Mouse (Mus musculus) liver, embryonic 12.5 days (tissue): Measurements from ENCODE around the gene Sh3glb1. TPM values are rescaled to one million over a fixed set of nuclear protein-coding genes. Genes with fewer than 3 reads are reported as not detected.
"Not testable (repeated sequence)": the region's sequence is repeated elsewhere in the genome, so short reads cannot be mapped to it uniquely, and the experiment has no call there.

Experiments
- ATAC-seq: fragments of 200-750 bp; cut with Nextera tagmentation; 2 replicates; pipeline ENCODE4 v1.8.0; 2017; ENCODE audit warnings: moderate number of reproducible peaks, mild to moderate bottlenecking, moderate library complexity
- H3K27ac ChIP-seq: fragments of 300-500 bp; sonication (generic); 2 replicates; pipeline ENCODE4 v1.5.1; 2016; ENCODE audit warnings: mild to moderate bottlenecking
- H3K27me3 ChIP-seq: fragments of 300-500 bp; sonication (generic); replicated peaks from 2 replicates; pipeline ENCODE4 v1.6.1; 2016; ENCODE audit warnings: mild to moderate bottlenecking, moderate library complexity
- H3K36me3 ChIP-seq: fragments of 300-500 bp; sonication (generic); 2 replicates; pipeline ENCODE4 v1.6.1; 2016; ENCODE audit warnings: mild to moderate bottlenecking, moderate library complexity
- H3K4me1 ChIP-seq: fragments of 300-500 bp; sonication (generic); 2 replicates; pipeline ENCODE4 v1.6.1; 2016
- H3K4me2 ChIP-seq: fragments of 300-500 bp; sonication (generic); 2 replicates; pipeline ENCODE4 v1.6.1; 2016; ENCODE audit warnings: mild to moderate bottlenecking, moderate library complexity
- H3K4me3 ChIP-seq: fragments of 300-500 bp; sonication (generic); 2 replicates; pipeline ENCODE4 v1.5.1; 2016; ENCODE audit warnings: mild to moderate bottlenecking, moderate library complexity
- H3K9ac ChIP-seq: fragments of 300-500 bp; sonication (generic); 2 replicates; pipeline ENCODE4 v1.6.1; 2016; ENCODE audit warnings: mild to moderate bottlenecking, moderate library complexity
- H3K9me3 ChIP-seq: fragments of 300-500 bp; sonication (generic); replicated peaks from 2 replicates; pipeline ENCODE4 v1.6.1; 2016; ENCODE audit warnings: mild to moderate bottlenecking, moderate library complexity
- WGBS: fragments of 180-500 bp; shearing (Covaris S2); methylation state at CpG from one replicate; pipeline ENCODE4 v1.1.7; 2016; ENCODE audit not compliant: insufficient replicate concordance; 5-methylcytosine and 5-hydroxymethylcytosine counted together
- polyA plus RNA-seq: library from polyadenylated mRNA; unstranded; fragments of >200 nt; fragmentation: Nextera tagmentation; extraction: Ambion mirVana; gene quantifications from 2 replicates; pipeline ENCODE4 v1.2.1, GENCODE M21; 2016

Sh3glb1 gene
- 88.6 and 88.7 TPM in 2 replicates for polyA plus RNA-seq

DNA sequence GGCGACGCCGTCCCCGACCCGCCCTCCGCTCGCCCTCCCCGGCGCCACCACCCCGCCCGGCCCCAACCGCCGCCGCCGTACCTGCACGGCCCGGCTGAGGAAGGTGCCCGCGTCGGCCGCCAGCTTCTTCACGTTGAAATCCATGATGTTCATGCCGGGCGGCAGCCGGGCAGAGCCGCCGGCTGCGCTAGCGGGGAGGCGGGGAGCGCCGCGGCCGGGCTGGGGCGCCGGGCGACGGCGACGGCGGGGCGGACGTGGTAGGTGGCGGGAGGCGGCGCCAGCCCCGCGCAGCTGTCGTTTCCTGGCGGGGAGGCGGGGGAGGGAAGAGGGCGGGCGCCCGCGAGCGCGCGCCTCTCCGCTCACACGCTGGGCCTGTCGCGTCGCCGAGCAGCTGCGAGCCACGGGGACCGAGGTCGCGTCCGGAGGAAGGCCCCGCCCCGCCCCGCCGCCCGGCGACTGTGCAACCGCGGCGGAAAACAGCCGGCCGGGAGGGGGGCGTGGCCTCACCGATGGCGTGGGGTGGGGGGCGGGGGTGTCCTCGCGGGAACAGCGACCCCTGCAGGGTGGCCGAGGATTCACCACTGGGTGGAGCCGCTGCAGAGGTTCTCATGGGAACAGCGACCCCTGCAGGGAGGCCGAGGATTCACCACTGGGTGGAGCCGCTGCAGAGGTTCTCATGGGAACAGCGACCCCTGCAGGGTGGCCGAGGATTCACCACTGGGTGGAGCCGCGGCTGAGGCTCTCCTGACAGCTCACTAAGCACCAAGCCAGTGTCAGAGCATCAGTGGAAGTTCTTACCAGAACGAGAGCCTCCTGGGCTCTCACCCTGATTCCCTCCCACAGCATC, at the start of gene Sh3glb1:
Gene Sh3glb1 (minus strand): TSS at position 435 of the 847 bp plus-strand sequence.
- peak within 1 kb of the TSS; percentile 100 for H3K27ac ChIP-seq
- under 1% methylated on average over 72 of the region's 98 CpGs for WGBS
- H3K36me3 ChIP-seq, result 0 out of 2 replicates have a peak, but pooled peaks cover 3% of the 10 kb centered on the region
- H3K4me3 ChIP-seq, result peak within 1 kb of the TSS; percentile 94
- peak within 1 kb of the TSS; percentile 87 for H3K4me2 ChIP-seq
- peak; percentile 87 for ATAC-seq
- peaks cover 55% of the 10 kb centered on the region for H3K4me1 ChIP-seq
- no peaks in the 10 kb centered on the region for H3K9me3 ChIP-seq
- H3K9ac ChIP-seq, result peak within 1 kb of the TSS; percentile 97
- no peaks in the 10 kb centered on the region for H3K27me3 ChIP-seq

DNA sequence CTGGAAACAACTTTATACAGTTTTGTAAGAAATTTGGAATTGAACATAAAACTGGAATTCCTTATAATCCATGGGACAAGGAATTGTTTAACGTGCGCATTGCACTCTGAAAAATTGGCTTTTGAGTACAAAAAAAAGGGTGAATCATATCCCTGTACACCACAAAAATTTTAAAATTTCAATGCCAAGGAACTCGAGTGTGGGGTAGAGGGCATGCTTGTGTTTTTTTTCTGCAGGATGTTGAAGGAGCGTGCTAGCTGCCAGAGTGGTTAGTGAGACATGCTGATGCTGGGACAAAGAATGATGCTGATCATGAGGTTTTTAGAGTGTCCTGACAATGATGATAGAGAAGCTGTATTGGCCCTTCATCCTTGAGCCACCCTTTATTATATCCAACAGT, 45.0 kb upstream of the Sh3glb1 start:
- no peak overlapping the region for H3K4me3 ChIP-seq
- no peak overlapping the region for H3K4me2 ChIP-seq
- ATAC-seq, result no peak
- no peaks in the 10 kb centered on the region for H3K9me3 ChIP-seq
- H3K36me3 ChIP-seq, result no peaks in the 10 kb centered on the region
- H3K27ac ChIP-seq, result no peak overlapping the region
- peaks cover 8% of the 10 kb centered on the region; the same call in 1 of the 2 replicates for H3K4me1 ChIP-seq
- H3K27me3 ChIP-seq, result no peaks in the 10 kb centered on the region
- WGBS, result 70% methylated on average over 4 of the region's 4 CpGs
- no peak overlapping the region for H3K9ac ChIP-seq

DNA sequence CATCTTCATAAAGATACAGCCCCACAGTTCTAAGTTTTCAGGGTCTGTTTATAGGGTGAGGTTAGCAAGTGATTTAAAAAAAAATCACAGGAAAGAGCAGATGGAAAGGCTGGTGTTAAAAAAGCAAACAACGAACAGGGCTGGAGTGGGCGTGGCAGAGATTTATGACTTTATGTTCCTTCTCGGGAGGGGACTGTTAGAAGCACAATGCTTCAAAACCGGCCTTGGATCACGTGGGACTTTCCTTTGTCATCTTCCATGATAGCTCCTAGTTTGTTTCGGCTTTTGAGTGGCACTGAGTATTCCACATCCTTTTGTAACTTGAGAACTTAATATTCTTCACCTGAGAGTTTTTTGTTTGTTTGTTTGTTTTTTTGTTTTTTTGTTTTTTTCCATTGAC, 41.3 kb upstream of the Sh3glb1 start:
- no peaks in the 10 kb centered on the region for H3K9me3 ChIP-seq
- H3K4me3 ChIP-seq, result no peak overlapping the region
- no peaks in the 10 kb centered on the region for H3K27me3 ChIP-seq
- 57% methylated on average over 6 of the region's 6 CpGs for WGBS
- peaks cover 8% of the 10 kb centered on the region; the same call in 1 of the 2 replicates for H3K4me1 ChIP-seq
- peak overlapping the region; percentile 51; the same call in 1 of the 2 replicates for H3K27ac ChIP-seq
- 0 out of 2 replicates have a peak overlapping the region, but pooled peaks have one; percentile 8 for H3K4me2 ChIP-seq
- no peak overlapping the region for H3K9ac ChIP-seq
- no peaks in the 10 kb centered on the region for H3K36me3 ChIP-seq
- ATAC-seq, result no peak

DNA sequence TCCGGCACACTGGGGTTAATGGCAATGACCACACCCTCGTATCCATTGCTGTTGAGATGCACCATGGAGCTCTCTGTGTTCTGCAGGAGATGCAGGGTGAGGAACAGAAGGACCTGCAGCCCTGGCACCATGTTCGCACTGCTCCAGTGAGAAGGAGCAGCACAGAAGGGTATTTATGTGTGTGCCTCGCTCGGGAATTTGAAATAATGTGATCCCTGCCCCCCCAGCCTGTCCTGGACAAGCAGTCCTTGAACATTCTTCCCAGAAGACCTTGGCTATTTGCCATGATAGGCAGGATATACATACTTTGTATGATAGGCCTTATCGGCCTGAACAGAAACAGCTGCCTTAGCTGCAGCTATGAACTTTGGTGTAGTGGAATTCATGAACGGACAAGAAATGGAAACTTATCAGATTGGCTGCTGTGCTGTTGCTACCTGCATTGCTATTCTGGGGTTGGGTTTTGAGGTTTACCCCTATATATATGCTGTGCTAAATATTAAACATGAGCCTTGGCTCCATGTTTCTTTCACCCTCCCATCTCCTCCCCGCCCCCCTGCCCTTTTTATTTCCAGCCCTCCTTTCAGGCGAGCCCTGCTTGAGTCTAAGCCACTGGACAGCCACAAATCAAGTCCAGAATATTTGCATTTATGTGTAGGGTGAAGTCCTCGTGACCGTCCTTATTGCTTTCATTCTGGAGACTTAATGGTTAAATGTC, 40.6 kb upstream of the Sh3glb1 start, which contains the start of gene Clca3a1:
Gene Clca3a1 (minus strand): TSS at position 386 of the 718 bp plus-strand sequence.
- Histone ChIP-seq H3K9me3 (no peaks in the 10 kb centered on the region), H3K27me3 (no peaks in the 10 kb centered on the region), H3K27ac (peak within 1 kb of the TSS; percentile 51; the same call in 1 of the 2 replicates), H3K4me1 (peaks cover 8% of the 10 kb centered on the region; the same call in 1 of the 2 replicates), H3K9ac (no peak within 1 kb of the TSS), H3K4me3 (no peak within 1 kb of the TSS), H3K36me3 (no peaks in the 10 kb centered on the region), H3K4me2 (0 out of 2 replicates have a peak within 1 kb of the TSS, but pooled peaks have one; percentile 8)
- ATAC-seq, result peak; percentile 63
- 58% methylated on average over 11 of the region's 11 CpGs for WGBS

DNA sequence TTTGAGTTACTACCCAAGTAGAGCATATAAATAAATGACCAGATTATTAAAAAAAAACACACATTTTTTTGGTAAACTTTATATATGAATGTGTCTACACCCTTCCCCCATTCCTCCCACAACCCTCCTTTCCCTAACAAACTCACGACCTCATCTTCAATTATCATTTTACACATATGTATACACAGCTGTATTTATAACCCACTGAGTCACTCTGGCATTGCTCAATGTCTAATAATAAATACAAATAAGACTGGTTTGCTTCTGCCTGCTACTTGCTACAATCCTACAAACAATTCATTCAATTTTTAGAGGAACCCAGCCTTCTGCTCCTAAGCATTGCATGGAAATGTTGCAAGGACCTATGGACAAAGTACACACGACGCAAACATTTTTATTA, 39.6 kb upstream of the Sh3glb1 start:
- no peak for ATAC-seq
- Histone ChIP-seq H3K9ac (no peak overlapping the region), H3K4me1 (peaks cover 8% of the 10 kb centered on the region; the same call in 1 of the 2 replicates), H3K9me3 (no peaks in the 10 kb centered on the region), H3K4me3 (no peak overlapping the region), H3K27ac (no peak overlapping the region), H3K4me2 (no peak overlapping the region), H3K36me3 (no peaks in the 10 kb centered on the region), H3K27me3 (no peaks in the 10 kb centered on the region)
- WGBS, result 63% methylated on average over 3 of the region's 3 CpGs

DNA sequence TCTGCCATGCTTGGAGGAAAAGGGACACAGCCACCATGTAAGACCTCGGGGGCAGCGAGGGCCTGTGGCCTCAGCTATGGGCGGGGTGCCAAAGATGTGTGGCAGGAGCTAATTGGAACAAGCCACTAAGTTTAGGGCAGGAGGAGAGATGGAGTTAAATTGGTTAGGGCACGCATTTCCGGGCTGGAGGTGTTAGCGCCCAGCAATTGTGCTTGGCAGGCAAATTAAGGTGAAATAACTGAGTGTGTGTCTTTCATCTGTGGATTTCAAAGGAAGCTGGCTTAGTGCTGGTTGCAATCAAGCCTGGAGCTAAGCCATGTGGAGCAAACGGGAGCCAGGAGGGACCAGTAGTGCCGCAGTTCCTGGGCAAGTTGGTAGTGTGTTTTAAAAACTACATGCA, 36.0 kb upstream of the Sh3glb1 start:
- H3K4me1 ChIP-seq, H3K27ac ChIP-seq, H3K4me2 ChIP-seq, H3K36me3 ChIP-seq, H3K27me3 ChIP-seq, ATAC-seq, H3K9me3 ChIP-seq, H3K9ac ChIP-seq, H3K4me3 ChIP-seq: not testable (repeated sequence)
- WGBS, result 69% methylated on average over 8 of the region's 8 CpGs

DNA sequence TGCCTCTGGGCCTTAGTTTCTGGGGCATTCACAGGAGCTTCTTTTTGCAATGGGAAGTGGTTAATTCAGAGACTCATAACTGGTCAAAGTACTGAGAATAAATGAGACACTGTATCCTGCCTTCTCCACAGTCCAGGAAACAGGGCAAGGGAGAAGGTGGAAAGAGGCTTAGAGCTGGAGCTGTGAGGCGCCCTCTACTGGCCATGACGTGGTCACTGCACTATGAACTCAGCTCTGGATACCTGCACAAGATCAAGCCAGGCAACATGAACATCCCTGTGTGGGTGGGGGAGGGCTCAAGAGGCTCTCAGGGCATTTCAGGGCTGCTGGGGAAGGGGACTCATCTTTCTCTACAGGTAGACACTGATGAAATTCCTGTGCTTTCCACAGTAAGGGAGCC, 33.0 kb upstream of the Sh3glb1 start:
- 2% methylated on average over 2 of the region's 2 CpGs for WGBS
- H3K27me3 ChIP-seq, result no peaks in the 10 kb centered on the region
- no peak overlapping the region for H3K27ac ChIP-seq
- no peaks in the 10 kb centered on the region for H3K4me1 ChIP-seq
- no peaks in the 10 kb centered on the region for H3K36me3 ChIP-seq
- H3K4me3 ChIP-seq, result no peak overlapping the region
- H3K9ac ChIP-seq, result no peak overlapping the region
- peak; percentile 32; the same call in 1 of the 2 replicates for ATAC-seq
- H3K9me3 ChIP-seq, result no peaks in the 10 kb centered on the region
- H3K4me2 ChIP-seq, result no peak overlapping the region

DNA sequence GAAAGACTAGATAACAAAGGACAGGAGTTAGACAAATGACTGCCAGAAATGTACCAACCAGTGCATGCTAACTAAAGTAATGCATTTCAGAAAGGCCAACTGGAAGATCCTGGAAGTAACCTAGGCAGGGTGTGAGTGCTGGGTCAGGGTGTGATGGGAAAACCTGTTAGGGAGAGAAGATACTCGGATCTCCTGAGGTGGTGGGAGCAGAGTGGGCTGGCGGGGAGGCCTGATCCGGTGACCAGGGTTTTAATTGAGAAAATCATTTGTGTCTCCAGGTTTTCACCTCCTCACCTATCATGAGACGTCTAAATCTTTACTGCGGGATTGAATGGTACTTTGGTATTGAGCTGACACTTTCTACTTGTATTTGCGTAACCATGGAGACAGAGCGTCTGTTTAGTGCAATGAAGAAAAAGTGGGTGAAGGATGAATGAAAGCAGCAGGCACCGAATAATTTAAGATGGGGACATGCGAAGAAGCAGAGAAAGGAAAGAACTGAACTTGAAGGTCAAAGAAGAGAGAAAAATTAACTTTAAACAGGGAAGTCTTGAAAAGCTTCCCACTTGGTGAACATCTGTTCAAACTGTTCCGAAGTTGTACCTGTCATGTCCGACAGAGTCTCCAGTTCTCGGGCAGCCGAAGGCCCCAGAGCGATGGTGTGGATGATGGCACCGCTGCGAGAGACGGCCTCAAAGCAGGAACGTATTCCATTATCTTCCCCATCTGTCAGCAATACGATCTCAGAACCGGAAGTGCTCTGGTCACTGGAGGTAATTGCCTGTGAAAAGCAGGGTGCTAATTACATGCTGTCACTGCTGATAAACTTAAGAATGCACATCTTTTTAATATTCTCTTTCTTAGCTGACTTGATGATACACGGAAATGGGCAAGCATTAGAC, 29.2 kb upstream of the Sh3glb1 start:
- H3K4me2 ChIP-seq, H3K4me3 ChIP-seq, H3K27ac ChIP-seq, H3K27me3 ChIP-seq, H3K9me3 ChIP-seq, H3K36me3 ChIP-seq, ATAC-seq, H3K4me1 ChIP-seq, H3K9ac ChIP-seq: not testable (repeated sequence)
- WGBS, result 65% methylated on average over 20 of the region's 21 CpGs

DNA sequence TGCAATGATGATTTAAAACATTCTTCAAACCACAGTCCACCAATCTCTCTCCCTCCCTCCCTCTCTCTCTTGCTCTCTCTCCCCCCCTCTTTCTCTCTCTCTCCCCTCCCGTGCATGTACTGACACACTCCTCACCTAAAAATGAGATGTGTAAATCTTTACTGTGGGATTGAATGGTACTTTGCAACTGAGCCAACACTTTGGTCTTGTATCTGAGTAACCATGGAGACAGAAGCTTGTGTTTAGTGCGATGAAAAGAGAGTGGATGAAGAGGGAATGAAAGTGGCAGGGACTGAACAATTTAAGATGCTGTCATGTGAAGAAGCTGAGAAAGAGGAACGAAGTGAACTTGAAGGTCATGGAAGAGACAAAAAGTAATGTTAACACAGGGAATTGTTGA, 27.6 kb upstream of the Sh3glb1 start:
- H3K36me3 ChIP-seq, H3K9ac ChIP-seq, H3K4me2 ChIP-seq, H3K9me3 ChIP-seq, H3K27me3 ChIP-seq, H3K27ac ChIP-seq, H3K4me3 ChIP-seq, ATAC-seq, H3K4me1 ChIP-seq: not testable (repeated sequence)
- WGBS, result 53% methylated on average over 3 of the region's 3 CpGs

DNA sequence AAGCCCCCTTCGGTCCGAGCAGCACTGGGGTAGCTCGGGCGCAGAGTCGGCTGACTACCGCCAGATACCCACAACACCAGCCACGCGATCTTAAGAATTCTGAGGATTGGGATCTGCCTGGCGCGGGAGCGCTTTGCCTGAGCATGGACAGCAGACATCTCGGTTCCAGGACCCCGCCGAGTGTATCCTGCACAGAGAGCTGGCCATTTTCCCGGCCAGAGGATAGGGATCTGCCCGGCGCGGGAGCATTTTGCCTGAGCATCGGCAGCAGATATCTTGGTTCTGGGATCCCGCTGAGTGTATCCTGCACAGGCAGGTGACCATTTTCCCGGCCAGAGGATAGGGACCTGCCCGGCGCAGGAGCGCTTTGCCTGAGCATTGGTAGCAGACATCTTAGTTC, 18.3 kb upstream of the Sh3glb1 start:
- H3K4me2 ChIP-seq, H3K27me3 ChIP-seq, H3K9me3 ChIP-seq, H3K36me3 ChIP-seq, H3K4me3 ChIP-seq, H3K27ac ChIP-seq, ATAC-seq, H3K9ac ChIP-seq, H3K4me1 ChIP-seq: not testable (repeated sequence)
- 55% methylated on average over 24 of the region's 24 CpGs for WGBS

DNA sequence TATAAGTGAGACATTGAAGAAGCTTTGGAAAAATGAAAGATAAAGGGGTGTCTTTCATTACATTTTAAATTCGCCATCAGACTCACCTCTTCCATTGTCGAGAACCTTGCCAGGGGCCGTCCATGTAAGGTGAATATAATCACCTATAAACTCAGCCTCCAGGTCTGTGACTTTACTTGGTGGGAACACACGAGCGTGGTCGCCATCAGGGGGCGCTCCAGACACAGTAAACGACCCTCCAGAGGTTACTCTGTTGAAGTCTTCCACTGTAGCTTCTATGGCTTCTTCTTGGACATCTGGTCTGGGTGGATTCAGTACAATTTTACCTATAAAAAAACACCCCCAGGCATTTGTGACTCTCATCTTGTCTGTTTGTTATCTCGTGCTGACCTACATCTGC, 16.7 kb upstream of the Sh3glb1 start:
- Histone ChIP-seq H3K9ac (no peak overlapping the region), H3K9me3 (no peaks in the 10 kb centered on the region), H3K4me2 (no peak overlapping the region), H3K27ac (no peak overlapping the region), H3K36me3 (no peaks in the 10 kb centered on the region), H3K27me3 (no peaks in the 10 kb centered on the region), H3K4me3 (no peak overlapping the region), H3K4me1 (no peaks in the 10 kb centered on the region)
- no peak for ATAC-seq
- WGBS, result 17% methylated on average over 9 of the region's 9 CpGs
